Mouse (Mus musculus): ENCODE measurements around the gene Slc16a2.

The Slc16a2 gene

GRCm38 (mm10) chrX:103821832-103822196 is at the start of gene Slc16a2:
TSS of gene Slc16a2 (minus strand) at chrX:103821983.
- peak; percentile 15 to 34 for DNase-seq (ENCODE audit: low read depth in 2 of 2, low spot score in 2 of 2)

GRCm38 (mm10) chrX:103863502-103863901 is 41.7 kb upstream of the Slc16a2 start:
- no peak for DNase-seq (ENCODE audit: low read depth in 2 of 2, low spot score in 2 of 2)

GRCm38 (mm10) chrX:103862877-103863276 is 41.1 kb upstream of the Slc16a2 start:
- DNase-seq (ENCODE audit: low read depth in 2 of 2, low spot score in 2 of 2): no peak

- DNase-seq (ENCODE audit: low read depth in 2 of 2, low spot score in 2 of 2): no peak
These were observed 23.5 kb upstream of the Slc16a2 start for GRCm38 (mm10) chrX:103845266-103845665.

- DNase-seq (ENCODE audit: low read depth in 2 of 2, low spot score in 2 of 2): no peak
These were observed 7.1 kb upstream of the Slc16a2 start for GRCm38 (mm10) chrX:103828836-103829235.

GRCm38 (mm10) chrX:103822271-103822811 is 558 bp upstream of the Slc16a2 start:
- DNase-seq (ENCODE audit: low read depth in 2 of 2, low spot score in 2 of 2): no peak

GRCm38 (mm10) chrX:103821195-103821831 is 470 bp downstream of the Slc16a2 start:
- peak in 1 of 2 experiments; percentile 0 for DNase-seq (ENCODE audit: low read depth in 2 of 2, low spot score in 2 of 2)

GRCm38 (mm10) chrX:103820307-103821194 is 1.2 kb downstream of the Slc16a2 start:
- DNase-seq (ENCODE audit: low read depth in 2 of 2, low spot score in 2 of 2): no peak

GRCm38 (mm10) chrX:103819253-103819652 is 2.5 kb downstream of the Slc16a2 start:
- DNase-seq (ENCODE audit: low read depth in 2 of 2, low spot score in 2 of 2): no peak

GRCm38 (mm10) chrX:103812690-103813089 is 9.1 kb downstream of the Slc16a2 start:
- no peak for DNase-seq (ENCODE audit: low read depth in 2 of 2, low spot score in 2 of 2)

- DNase-seq (ENCODE audit: low read depth in 2 of 2, low spot score in 2 of 2): no peak
These were observed 11.3 kb downstream of the Slc16a2 start for GRCm38 (mm10) chrX:103810483-103810882.

- no peak for DNase-seq (ENCODE audit: low read depth in 2 of 2, low spot score in 2 of 2)
These were observed 15.4 kb downstream of the Slc16a2 start for GRCm38 (mm10) chrX:103806373-103806772.

GRCm38 (mm10) chrX:103796961-103797360 is 24.8 kb downstream of the Slc16a2 start:
- no peak for DNase-seq (ENCODE audit: low read depth in 2 of 2, low spot score in 2 of 2)

- DNase-seq (ENCODE audit: low read depth in 2 of 2, low spot score in 2 of 2): no peak
These were observed 26.3 kb downstream of the Slc16a2 start for GRCm38 (mm10) chrX:103795506-103795905.

GRCm38 (mm10) chrX:103791329-103791728 is 30.5 kb downstream of the Slc16a2 start:
- no peak for DNase-seq (ENCODE audit: low read depth in 2 of 2, low spot score in 2 of 2)

GRCm38 (mm10) chrX:103785681-103786080 is 36.1 kb downstream of the Slc16a2 start:
- DNase-seq (ENCODE audit: low read depth in 2 of 2, low spot score in 2 of 2): no peak

GRCm38 (mm10) chrX:103776412-103776811 is 45.4 kb downstream of the Slc16a2 start:
- DNase-seq (ENCODE audit: low read depth in 2 of 2, low spot score in 2 of 2): no peak

GRCm38 (mm10) chrX:103746197-103746596 is 75.6 kb downstream of the Slc16a2 start:
- no peak for DNase-seq (ENCODE audit: low read depth in 2 of 2, low spot score in 2 of 2)

GRCm38 (mm10) chrX:103744171-103745039 is 77.4 kb downstream of the Slc16a2 start:
- no peak for DNase-seq (ENCODE audit: low read depth in 2 of 2, low spot score in 2 of 2)

GRCm38 (mm10) chrX:103742057-103742315 is 79.8 kb downstream of the Slc16a2 start:
- DNase-seq (ENCODE audit: low read depth in 2 of 2, low spot score in 2 of 2): no peak
